Mouse (Mus musculus): ENCODE results near the gene Setd3.

The Setd3 gene

DNA sequence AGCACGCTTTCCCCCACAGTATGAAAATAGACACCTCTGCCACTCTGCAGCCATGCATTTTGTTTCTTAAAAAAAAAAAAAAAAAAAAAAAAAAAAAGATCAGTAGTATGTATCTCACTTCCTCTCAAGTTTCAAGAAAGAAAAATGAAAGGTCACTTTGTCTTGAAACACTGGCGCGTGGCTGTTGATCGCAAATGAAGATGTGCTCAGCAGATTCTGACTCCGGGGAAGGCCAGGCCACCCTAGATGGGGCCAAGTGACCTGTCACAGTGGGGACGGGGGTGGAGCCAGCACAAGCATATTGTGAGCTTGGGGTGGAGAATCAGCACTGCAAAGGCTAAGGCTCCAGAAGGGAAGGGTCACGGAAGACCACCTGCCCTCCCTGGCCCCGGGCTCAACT lies 24.8 kb upstream of the Setd3 start:
- no peak for DNase-seq (ENCODE audit: inconsistent ontology term)

DNA sequence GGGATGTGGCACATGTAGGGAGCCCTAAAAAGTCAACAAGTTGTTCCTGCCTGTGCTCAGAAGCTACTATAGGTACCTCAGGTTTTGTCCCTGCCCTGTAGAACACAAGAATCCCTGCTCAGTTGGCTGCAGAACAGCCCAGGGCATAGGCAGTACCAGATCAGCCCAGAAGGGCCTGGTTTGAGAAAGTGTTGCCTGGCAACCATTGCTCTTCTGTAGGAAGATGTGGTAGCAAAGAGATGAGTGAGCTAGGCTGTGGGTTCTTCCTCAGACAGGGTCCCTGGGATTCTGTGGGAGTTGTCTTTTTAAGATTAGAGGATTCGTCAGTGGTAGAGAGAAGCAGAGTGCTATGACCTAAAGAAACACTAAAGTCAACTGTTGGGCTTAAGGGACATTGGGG lies 21.0 kb upstream of the Setd3 start:
- no peak for DNase-seq (ENCODE audit: inconsistent ontology term)

DNA sequence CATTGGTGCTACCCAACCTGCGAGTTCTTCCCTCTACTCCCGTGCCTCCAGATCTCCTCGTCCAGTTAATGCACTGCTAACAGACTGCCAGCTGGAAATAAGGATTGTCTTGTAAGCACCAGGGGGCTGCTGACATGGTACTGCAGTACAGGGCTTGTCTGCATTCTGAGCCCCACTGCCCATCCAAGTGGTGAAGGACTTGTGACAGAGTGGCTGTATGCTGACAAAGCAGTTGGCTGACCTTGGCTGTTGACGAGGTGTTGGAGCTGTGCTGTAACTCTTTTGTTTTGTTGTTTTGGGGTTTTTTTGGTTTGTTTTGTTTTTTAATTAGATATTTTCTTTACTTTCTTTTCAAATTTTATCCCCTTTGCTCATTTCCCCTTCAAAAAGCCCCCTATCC lies 19.3 kb upstream of the Setd3 start:
- no peak for DNase-seq (ENCODE audit: inconsistent ontology term)

DNA sequence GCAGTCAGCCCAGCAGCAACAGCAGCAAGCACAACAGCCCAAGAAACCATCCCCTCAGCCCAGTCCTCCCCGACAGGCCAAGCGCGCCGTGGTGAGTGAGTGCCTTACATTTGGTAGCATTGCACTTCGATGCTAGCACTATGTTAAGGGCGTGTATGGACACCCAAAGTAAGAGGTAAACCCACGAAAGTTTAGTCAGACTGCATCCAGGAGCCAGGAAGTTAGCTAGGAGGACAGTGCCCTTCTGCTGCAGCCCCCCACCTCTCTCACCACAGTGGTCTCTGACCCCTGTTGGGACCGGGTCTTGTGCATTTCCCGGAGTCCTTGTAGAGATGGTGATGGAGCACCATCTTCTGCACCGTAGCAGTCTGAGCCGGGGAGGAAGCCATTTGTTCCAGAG lies 16.6 kb upstream of the Setd3 start:
- DNase-seq (ENCODE audit: inconsistent ontology term) = no peak

DNA sequence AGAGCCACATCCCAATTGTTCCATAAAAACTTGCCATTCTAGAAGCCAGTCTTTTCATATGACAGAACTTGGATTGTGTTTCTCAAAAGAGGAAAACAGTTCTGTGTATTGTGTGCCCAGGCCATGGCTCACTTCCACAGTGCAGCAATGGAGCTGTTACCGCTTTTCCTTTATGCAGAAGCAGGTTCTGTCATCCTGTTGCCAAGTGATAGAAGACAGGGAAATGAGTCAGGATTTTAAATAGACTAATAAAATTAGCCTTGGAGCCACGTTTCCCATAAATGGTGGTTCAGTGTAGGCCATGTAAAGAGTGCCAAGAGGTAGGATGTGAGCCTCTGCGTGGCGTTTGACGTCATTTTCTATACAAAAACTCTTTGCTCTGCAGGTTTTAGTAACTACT lies 14.8 kb upstream of the Setd3 start:
- no peak for DNase-seq (ENCODE audit: inconsistent ontology term)

DNA sequence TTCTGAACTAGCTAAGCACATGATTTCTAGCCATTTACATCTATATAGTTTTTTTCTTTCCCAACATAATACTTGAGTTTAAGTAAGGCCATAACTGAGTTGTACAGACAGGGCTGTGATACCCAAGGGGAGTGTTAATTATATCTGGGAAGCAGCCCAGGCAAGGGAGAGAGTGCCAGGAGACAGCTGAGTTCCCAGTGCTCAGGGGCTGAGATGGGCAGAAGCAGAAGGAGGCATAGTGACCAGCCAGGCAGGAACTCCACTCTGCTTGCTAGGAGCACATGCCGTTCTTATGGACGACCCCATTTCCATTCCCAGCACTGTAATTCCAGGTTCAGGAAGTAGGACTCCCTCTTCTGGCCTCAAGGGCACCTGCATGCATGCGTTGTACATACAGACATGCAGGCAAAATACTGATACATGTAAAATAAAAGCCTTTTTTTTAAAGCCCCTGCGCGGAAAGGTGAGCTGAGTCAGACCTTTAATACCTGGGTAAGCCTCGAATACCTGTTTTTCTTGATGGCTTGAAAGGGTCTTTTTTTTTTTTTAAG lies 8.5 kb upstream of the Setd3 start:
- no peak for DNase-seq (ENCODE audit: inconsistent ontology term)

DNA sequence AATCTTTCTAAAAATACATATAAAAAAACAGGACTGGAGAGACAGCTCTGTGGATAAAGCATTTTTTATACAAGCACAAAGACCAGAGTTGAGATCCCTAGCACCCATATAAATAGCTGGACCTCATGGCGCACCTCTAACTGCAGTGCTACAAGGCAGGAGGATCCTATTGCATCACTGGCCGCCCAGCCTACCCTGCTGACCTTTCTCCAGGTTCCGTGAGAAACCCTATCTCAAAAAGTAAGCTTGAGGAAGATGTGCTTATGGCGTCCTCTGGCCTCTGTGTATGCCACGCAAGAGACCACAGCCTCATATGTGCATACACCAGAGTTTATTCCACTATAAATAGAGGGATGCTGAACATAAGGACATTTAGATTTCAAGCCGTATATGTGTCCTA lies 2.6 kb upstream of the Setd3 start:
- DNase-seq (ENCODE audit: inconsistent ontology term) = no peak

DNA sequence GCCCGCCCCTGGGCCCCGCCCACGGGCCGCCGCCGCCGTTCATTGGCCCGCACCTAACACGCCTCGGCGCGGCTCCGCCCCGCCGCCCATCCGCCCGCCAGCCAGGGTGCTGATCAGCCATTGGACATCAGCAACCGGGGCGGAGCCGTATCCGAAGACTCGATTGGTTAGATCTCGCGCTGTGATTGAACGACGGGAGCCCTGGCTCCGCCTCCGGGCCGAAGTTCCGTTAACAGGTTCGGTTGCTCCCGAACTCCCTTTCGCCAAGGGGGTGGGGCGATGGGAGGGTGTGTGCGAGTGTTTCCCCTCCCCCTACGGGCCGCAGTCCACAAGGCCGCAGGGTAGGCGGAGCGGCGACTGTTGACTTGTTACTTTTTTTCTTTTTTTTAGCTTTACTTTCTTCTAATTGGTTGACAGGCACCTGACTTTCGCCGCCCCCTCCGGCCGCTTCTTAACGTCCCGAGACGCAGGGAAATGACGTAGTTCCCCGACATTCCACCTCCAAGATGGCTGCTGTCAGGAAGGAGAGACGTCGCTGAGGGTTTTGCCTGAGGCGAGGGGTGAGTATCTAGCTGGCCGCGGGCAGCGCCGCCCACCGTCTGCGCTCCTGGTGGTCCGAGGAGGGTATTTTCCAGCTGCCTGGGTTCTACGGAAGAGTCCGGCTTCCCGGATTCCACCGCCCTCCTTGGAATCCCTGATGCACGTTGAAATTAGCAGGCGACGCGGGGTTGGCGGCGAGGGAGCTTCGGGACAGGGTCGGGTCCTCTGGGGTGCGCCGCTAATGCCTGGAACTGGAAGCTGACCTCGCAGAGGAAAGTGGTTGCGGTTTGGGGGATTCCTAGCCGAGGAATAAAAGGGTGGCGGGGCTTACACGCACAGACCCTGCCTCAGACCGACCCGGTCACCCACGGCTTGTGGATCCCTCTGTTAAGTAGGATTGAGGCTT lies 480 bp upstream of the Setd3 start, which contains the start of gene Ccnk:
Ccnk (plus strand) TSS at position 259 of the 946 bp plus-strand sequence.
- peak; percentile 100 for DNase-seq (ENCODE audit: inconsistent ontology term)

DNA sequence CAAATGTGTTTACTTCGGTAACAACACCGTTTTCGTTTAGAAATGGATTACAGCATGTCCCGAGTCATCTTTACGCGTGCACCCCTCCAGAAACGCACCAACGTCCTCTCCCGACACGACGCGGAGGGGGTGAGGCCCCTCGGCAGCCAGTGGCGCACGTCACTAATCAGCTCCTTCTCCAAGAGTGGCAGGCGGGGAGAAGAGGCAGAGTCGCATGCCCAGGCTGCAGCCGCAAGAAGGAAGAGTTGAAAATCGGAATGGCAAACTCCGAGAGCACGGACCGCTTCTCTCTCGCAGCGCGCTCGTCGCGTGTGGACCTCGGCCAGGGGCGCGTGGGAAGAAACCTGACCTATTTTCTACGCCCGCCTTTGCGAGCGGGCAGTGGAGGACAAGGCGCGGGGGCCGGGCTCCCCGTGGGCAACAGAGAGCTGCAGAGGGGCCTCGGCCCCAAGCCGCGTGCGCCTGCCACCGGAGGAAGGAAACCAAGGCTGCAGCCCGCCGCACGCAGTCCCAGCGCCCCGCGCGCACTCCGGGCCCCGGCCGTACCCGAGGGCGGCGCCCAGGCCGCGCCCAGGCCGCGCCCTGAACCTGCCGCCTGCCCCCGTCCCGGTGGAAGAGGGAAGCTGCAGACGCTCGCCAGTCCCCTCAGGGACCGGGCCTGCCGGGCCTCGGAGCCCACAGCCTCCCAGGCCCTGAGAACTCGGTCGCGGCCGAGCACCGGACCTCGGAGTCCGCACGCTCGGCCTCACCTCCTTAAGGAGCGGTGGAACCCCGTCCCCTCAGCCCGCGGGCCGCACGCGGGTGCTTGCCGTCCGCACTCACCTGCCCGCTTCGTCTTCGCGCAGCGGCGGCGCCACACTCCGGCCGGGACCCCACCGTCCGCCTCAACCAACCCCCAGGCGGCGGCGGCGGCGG lies 526 bp downstream of the Setd3 start:
- DNase-seq (ENCODE audit: inconsistent ontology term) = peak; percentile 70

DNA sequence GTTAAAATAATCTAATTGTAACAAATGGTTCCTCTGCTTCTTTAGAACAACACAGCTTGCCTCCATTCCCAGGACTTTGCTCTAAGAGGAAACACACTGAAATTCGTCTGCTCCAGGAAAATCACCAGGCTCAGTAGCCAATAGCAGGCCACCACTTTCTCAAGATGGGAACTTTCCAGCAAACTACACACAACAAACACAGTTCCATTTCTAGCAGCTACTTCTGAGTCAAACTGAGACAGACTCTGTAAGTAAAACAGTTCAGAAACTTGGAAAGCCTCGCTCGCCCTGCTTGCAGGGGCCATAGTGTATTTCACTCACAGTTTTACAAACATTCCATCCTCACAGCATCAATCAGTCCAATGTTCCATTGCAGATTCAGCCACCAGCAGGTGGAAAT lies 2.7 kb downstream of the Setd3 start:
- no peak for DNase-seq (ENCODE audit: inconsistent ontology term)

DNA sequence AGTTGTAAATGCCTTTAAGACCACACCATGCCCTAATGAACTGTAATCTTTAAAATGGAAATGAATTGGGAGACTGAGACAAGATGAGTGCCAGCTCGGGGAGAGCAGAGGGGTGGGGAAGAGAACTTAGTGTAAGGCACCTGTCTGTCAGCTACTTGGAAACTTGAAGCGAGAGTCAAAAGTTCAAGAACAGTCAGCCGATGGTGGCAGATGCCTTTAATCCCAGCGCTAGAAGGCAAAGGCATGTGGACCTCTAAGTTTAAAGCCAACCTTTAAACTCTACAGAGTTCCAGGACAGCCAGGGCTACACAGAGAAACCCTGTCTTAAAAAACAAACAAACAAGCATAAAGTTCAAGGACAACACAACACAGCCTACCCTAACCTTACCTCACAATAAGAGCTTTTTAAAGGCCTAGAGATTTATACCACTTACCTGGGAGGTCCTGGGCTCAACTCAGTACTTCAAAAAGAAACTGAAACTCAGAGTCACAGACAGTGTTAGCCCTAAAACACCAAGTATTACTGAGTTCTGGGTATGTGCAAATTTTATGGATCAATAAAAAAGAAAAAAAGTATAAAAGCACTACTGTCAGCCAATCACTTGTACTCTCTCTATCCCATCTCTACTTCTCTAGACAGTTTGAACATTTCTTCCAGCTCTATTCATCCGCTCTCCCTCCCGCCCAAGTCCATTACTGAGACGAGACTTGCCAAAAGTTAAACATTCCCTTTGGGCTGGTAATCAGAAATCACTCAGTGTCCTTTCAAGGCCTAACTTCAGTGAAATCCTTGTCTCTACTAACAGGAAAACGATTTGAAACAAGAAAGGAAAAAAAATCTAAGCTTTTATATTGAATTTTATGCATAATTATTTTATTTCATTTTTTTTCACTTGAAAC lies 4.3 kb downstream of the Setd3 start:
- DNase-seq (ENCODE audit: inconsistent ontology term) = no peak

DNA sequence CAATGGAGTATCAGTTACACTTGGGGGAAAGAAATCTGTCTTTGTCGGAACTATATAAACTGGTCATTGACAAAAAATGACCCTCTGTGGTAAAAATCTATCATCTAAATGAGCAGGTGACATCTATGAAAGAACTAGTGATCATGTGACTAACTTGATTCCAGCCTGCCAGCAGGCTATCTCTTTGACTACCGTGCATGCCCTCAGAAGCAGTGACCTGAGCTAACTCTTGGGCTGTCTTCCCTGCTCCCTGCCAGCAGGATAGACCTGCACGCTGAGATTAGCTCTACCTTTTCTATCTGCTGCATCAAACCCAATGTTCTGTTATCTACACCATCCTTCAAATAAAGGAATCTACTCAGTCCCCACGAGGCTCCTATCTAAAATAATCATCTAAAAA lies 6.5 kb downstream of the Setd3 start:
- no peak for DNase-seq (ENCODE audit: inconsistent ontology term)

DNA sequence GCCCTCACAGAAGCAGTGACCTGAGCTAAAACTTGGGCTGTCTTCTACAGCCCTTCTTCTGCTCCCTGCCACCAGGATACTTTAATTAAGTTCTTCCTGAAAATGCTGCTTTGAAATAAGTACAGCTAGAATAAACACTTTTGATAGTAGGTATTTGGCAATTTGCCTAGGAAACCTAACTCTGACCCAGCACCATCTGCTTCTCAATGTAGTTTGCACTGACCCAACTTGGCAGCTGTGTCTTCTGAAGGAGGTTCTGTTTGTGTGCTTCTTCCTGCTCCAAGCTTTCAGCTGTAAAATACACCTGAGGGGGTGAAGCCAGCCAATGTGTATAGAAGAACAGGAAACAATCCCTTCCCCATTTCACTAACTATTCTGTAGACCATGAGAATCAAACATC lies 7.8 kb downstream of the Setd3 start:
- DNase-seq (ENCODE audit: inconsistent ontology term) = peak; percentile 25

DNA sequence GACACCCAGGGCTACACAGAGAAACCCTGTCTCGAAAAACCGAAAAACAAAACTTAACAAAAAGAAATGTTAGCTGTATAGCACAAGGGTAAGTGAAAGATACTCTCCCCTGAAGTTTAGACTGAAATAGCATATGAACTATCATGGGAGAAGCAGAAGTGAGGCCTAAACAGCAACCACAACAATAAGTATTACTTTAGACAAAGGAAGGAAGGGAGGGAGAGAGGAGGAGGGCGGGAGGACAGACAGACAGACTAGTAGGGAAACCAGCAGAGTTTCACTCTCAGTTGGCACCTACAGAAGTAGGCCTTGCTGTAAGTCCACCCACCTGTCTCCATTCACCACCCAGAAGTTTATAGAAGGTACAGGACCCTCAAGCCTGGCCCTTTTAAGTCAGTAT lies 8.6 kb downstream of the Setd3 start:
- DNase-seq (ENCODE audit: inconsistent ontology term) = no peak

DNA sequence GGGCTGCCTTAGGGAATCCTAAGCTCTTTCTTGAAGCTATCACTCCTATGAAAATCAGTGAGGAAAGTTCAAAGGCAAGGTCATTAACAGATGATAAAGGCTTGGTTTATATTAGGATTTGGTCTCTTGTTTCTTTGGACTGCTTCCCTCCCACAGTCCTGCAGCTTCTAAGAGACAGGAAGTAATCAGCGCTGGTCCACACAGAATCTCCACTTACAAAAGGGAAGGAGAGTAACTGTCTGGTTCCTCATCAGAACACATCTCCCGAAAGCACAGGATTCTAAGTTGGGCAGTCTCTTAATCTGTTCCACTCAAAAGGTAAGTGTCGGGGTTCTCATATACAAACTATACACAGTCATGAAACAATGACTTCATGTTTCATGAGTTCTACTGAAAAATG lies 10.2 kb downstream of the Setd3 start:
- no peak for DNase-seq (ENCODE audit: inconsistent ontology term)

DNA sequence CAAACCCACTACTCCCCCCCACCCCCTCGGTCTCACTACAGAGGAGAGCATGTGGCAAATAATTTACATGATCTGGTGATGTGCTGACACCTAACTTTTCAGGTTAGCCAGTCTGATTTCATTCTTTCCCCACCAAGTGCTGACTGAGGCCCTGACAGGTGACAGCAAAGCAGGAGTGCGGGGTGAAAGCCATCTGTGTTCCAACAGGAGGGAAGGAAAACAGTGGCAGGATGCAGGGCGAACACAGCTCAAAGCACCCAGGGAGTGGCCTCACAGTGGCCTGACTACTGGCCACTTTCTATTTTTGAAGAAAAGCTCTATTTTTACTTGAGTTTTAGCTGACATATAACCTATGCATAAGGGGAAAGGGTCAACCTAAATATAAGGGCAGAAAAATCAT lies 15.4 kb downstream of the Setd3 start:
- no peak for DNase-seq (ENCODE audit: inconsistent ontology term)

DNA sequence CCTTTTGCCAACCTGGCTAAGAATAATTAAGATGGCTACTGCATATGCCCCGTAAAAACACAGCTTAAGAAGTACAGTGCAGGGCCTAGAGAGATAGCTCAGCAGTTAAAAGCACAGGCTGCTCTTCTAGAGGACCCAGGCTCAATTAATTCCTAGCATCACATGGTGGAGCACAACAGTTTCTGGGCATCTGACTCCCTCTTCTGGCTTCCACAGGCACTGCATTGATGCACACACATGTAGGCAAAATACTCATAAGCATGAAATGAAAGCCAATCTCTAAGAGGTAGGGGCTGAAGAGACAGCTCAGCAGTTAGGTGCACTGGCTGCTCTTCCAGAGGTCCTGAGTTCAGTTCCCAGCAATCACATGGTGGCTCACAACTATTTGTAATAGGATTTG lies 17.1 kb downstream of the Setd3 start:
- DNase-seq (ENCODE audit: inconsistent ontology term) = peak; percentile 13

DNA sequence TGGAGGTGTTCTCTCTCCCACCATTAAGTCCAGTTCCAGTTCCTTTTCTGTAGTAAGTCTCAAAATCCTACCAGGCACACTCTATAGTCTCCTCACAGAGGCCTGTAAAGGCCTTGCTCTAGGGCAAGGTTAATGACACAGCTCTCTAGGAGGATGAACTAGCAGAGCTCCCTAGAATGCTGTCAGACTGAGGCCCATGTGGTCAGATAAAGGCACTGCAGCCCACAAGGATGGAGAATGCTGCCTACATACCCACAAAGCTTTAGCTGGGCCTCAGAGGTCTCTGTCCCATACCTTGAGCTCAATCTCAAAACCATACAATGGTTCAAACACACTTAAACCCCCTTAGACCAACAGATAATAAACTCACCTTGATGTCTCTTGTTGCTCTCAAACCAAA lies 19.3 kb downstream of the Setd3 start:
- no peak for DNase-seq (ENCODE audit: inconsistent ontology term)

DNA sequence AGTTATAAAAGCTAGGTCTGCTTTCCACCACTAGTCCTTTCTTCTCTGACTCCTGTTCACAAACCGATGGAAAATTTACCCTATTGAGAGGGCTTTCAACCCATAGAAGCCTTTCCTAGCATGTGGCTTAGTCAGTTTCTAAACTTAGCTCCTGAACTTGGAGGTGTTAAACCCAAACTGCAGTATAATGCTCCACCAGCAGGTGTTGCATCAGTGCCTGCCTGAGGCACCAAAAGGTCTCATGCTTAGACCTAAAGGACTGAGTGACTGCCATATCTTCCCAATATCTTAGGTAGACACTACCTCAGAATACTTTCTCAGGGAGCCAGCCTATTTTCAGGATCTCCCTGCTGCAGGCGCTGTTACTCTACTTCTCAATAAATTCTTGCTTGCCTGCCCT lies 26.4 kb downstream of the Setd3 start:
- DNase-seq (ENCODE audit: inconsistent ontology term) = no peak

DNA sequence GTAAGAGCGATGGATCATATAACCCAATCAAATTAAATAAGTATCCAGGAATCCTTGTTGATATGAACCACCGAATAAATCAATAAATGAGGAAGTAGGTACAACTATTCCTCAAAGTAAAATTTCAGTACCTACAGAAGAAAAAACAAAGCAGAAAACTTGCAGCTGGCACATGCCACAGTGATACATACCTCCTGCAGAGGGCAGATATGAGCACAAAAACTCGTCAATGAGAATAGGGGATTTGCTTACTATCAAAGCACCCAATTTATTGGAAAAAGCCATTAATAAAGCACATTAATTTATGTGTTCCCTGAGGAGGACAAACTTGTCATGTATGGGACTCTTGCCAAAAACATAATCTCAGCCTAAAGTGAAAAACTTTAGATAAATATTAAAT lies 29.4 kb downstream of the Setd3 start:
- DNase-seq (ENCODE audit: inconsistent ontology term) = no peak

DNA sequence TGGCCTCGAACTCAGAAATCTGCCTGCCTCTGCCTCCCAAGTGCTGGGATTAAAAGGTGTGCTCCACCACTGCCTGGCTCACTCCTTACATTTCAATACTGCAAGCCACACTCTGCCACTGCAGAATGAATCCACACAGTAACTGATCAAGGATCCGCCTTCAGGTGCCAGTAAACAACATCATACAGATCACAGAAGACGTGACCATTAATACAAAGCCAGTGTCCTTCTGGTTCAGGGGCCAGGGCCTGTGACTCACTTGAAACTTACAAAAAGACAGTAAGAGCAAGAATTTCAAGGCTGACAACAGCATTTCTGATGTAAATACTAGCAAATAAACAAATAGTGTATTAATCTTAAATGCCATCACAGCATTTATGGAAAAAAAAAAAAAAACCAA lies 33.9 kb downstream of the Setd3 start:
- no peak for DNase-seq (ENCODE audit: inconsistent ontology term)
